Mouse (Mus musculus): ENCODE results near the gene Txnrd2. TPM values are rescaled to one million over a fixed set of nuclear protein-coding genes. Genes with fewer than 3 reads are reported as not detected.

The Txnrd2 gene
- polyA plus RNA-seq, 1 experiment from 2014 or later = 26.1 TPM

DNA sequence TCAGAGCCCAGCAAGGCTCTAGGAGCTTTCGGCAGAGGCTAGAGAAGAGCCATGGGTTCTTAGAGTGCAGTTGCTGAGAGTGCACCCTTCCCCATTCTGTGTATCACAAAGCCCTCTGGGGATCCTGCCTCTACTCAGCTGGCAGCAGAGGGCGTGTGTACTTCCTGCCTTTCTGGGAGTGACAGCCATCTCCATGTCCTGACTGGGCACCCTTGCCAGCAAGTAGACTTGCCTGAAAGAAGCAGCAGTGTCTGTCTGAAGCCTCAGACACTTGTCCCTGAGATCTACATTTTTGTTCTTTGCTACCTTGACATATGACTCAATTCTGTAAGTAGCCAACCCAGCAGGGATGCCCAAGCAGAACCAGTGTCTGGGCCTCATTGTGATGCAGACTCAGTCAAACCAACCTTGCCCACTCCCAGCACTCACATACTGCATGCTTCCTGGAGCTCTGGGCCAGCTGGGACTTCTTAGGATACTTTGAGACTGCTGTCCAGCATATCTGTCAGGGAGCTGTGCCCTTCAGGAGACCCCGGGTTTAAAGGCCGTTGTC, 54.8 kb downstream of the Txnrd2 start:
- Histone ChIP-seq H3K27me3 (replicated peaks) (no peaks in the 10 kb centered on the region), H3K4me1 (no peaks in the 10 kb centered on the region), H3K4me2 (no peak overlapping the region), H3K4me3 (replicated peaks) (no peak overlapping the region), H3K27ac (no peak overlapping the region), H3K36me3 (no peaks in the 10 kb centered on the region), H3K9ac (no peak overlapping the region), H3K9me3 (no peaks in the 10 kb centered on the region)
- 72% methylated on average over 4 of the region's 4 CpGs for WGBS
- no peak for ATAC-seq (ENCODE audit: insufficient read depth, low FRiP score, low read depth)

- H3K36me3 ChIP-seq = no peaks in the 10 kb centered on the region
- H3K4me3 ChIP-seq (replicated peaks) = no peak overlapping the region
- no peaks in the 10 kb centered on the region for H3K4me1 ChIP-seq
- H3K4me2 ChIP-seq = no peak overlapping the region
- no peak overlapping the region for H3K27ac ChIP-seq
- H3K9ac ChIP-seq = no peak overlapping the region
- WGBS = 84% methylated on average over 3 of the region's 3 CpGs
- no peaks in the 10 kb centered on the region for H3K9me3 ChIP-seq
- H3K27me3 ChIP-seq (replicated peaks) = no peaks in the 10 kb centered on the region
- ATAC-seq (ENCODE audit: insufficient read depth, low FRiP score, low read depth) = no peak
Measured at GRCm38 (mm10) chr16:18482431-18482830, 56.2 kb downstream of the Txnrd2 start.

- H3K36me3 ChIP-seq = no peaks in the 10 kb centered on the region
- H3K27ac ChIP-seq = no peak overlapping the region
- no peak overlapping the region for H3K9ac ChIP-seq
- no peaks in the 10 kb centered on the region for H3K27me3 ChIP-seq (replicated peaks)
- H3K4me2 ChIP-seq = no peak overlapping the region
- no peaks in the 10 kb centered on the region for H3K9me3 ChIP-seq
- 75% methylated on average over 5 of the region's 5 CpGs for WGBS
- ATAC-seq (ENCODE audit: insufficient read depth, low FRiP score, low read depth) = no peak
- no peaks in the 10 kb centered on the region for H3K4me1 ChIP-seq
- no peak overlapping the region for H3K4me3 ChIP-seq (replicated peaks)
Measured at GRCm38 (mm10) chr16:18483839-18484238, 57.7 kb downstream of the Txnrd2 start.

GRCm38 (mm10) chr16:18484386-18484785, 58.2 kb downstream of the Txnrd2 start:
- no peaks in the 10 kb centered on the region for H3K36me3 ChIP-seq
- ATAC-seq (ENCODE audit: insufficient read depth, low FRiP score, low read depth) = no peak
- no peak overlapping the region for H3K9ac ChIP-seq
- no peaks in the 10 kb centered on the region for H3K4me1 ChIP-seq
- no peak overlapping the region for H3K4me3 ChIP-seq (replicated peaks)
- WGBS = 37% methylated on average over 4 of the region's 4 CpGs
- no peak overlapping the region for H3K4me2 ChIP-seq
- no peak overlapping the region for H3K27ac ChIP-seq
- no peaks in the 10 kb centered on the region for H3K27me3 ChIP-seq (replicated peaks)
- H3K9me3 ChIP-seq = no peaks in the 10 kb centered on the region

- H3K9ac ChIP-seq = no peak overlapping the region
- H3K27ac ChIP-seq = no peak overlapping the region
- H3K27me3 ChIP-seq (replicated peaks) = no peaks in the 10 kb centered on the region
- no peak overlapping the region for H3K4me2 ChIP-seq
- no peak for ATAC-seq (ENCODE audit: insufficient read depth, low FRiP score, low read depth)
- no peaks in the 10 kb centered on the region for H3K36me3 ChIP-seq
- 65% methylated on average over 5 of the region's 5 CpGs for WGBS
- no peak overlapping the region for H3K4me3 ChIP-seq (replicated peaks)
- H3K9me3 ChIP-seq = no peaks in the 10 kb centered on the region
- no peaks in the 10 kb centered on the region for H3K4me1 ChIP-seq
Measured at GRCm38 (mm10) chr16:18484794-18485435, 58.7 kb downstream of the Txnrd2 start.

DNA sequence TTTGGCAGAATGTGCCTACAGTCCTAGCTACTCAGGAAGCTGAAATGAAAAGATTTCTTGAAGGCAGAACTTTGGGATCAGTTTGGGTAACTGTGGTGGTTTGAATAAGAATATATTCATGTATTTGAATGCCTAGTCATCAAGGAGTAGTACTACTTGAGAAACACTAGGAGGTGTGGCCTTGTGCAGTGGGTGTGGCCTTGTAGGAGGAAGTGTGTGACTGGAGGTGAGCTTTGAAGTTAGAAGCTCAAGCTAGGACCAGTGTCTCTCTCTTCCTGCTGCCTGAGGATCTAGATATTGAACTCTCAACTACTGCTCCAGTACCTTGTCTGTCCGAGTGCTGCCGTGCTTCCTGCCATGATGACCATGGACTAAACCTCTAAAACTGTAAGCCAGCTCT, 59.9 kb downstream of the Txnrd2 start:
- ATAC-seq (ENCODE audit: insufficient read depth, low FRiP score, low read depth) = no peak
- Histone ChIP-seq H3K4me3 (replicated peaks) (no peak overlapping the region), H3K27ac (no peak overlapping the region), H3K4me2 (no peak overlapping the region), H3K4me1 (no peaks in the 10 kb centered on the region), H3K9me3 (no peaks in the 10 kb centered on the region), H3K36me3 (no peaks in the 10 kb centered on the region), H3K9ac (no peak overlapping the region), H3K27me3 (replicated peaks) (no peaks in the 10 kb centered on the region)
- 92% methylated on average over 2 of the region's 2 CpGs for WGBS

GRCm38 (mm10) chr16:18490281-18490680, 64.1 kb downstream of the Txnrd2 start:
- WGBS = 96% methylated on average over 3 of the region's 3 CpGs
- Histone ChIP-seq H3K9me3 (no peaks in the 10 kb centered on the region), H3K27ac (no peak overlapping the region), H3K4me1 (no peaks in the 10 kb centered on the region), H3K4me2 (no peak overlapping the region), H3K9ac (no peak overlapping the region), H3K4me3 (replicated peaks) (no peak overlapping the region), H3K27me3 (replicated peaks) (no peaks in the 10 kb centered on the region), H3K36me3 (no peaks in the 10 kb centered on the region)
- ATAC-seq (ENCODE audit: insufficient read depth, low FRiP score, low read depth) = no peak

DNA sequence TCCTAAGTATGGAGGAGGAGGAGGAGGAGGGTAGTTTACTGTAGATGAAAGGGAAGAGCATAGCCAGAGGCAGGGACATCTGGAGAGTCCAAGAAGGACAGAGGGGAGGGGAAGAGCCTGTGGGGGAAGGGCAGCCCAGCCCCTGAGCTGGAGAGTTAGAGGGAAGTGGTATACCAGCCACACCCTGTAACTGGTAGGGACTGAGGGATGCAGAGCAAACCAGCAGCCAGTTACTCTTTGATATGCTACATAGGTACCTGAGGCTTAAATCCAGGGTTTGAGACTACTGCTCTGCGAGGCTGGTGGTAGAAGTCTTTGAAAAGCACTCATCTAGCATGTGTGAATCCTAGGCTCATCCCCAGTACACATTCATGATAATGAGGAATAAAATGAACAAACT, 64.7 kb downstream of the Txnrd2 start:
- no peak for ATAC-seq (ENCODE audit: insufficient read depth, low FRiP score, low read depth)
- Histone ChIP-seq H3K9ac (no peak overlapping the region), H3K4me1 (no peaks in the 10 kb centered on the region), H3K4me2 (no peak overlapping the region), H3K27me3 (replicated peaks) (no peaks in the 10 kb centered on the region), H3K4me3 (replicated peaks) (no peak overlapping the region), H3K36me3 (no peaks in the 10 kb centered on the region), H3K27ac (no peak overlapping the region), H3K9me3 (no peaks in the 10 kb centered on the region)
- 52% methylated on average over 1 of the region's 1 CpGs for WGBS

GRCm38 (mm10) chr16:18497865-18498515, 71.8 kb downstream of the Txnrd2 start:
- Histone ChIP-seq H3K27ac (peak overlapping the region; percentile 59), H3K9ac (peak overlapping the region; percentile 36), H3K4me2 (peak overlapping the region; percentile 77), H3K27me3 (replicated peaks) (no peaks in the 10 kb centered on the region), H3K9me3 (no peaks in the 10 kb centered on the region), H3K4me1 (peaks cover 15% of the 10 kb centered on the region), H3K4me3 (replicated peaks) (peak overlapping the region; percentile 83), H3K36me3 (peaks cover 10% of the 10 kb centered on the region; the same call in 1 of the 2 replicates)
- ATAC-seq (ENCODE audit: insufficient read depth, low FRiP score, low read depth) = peak; percentile 25
- 10% methylated on average over 6 of the region's 6 CpGs for WGBS

GRCm38 (mm10) chr16:18498558-18498990, 72.4 kb downstream of the Txnrd2 start, which contains the start of the genes Gnb1l and Rtl10:
Gene Gnb1l, plus strand, starts transcription at chr16:18498713.
Gene Rtl10, plus strand, starts transcription at chr16:18498901.
- no peaks in the 10 kb centered on the region for H3K9me3 ChIP-seq
- peak within 1 kb of the TSS; percentile 77 for H3K4me2 ChIP-seq
- H3K36me3 ChIP-seq = peaks cover 10% of the 10 kb centered on the region; the same call in 1 of the 2 replicates
- H3K4me3 ChIP-seq (replicated peaks) = peak within 1 kb of the TSS; percentile 83
- H3K4me1 ChIP-seq = peaks cover 15% of the 10 kb centered on the region
- peak within 1 kb of the TSS; percentile 63 for H3K27ac ChIP-seq
- H3K9ac ChIP-seq = peak within 1 kb of the TSS; percentile 67
- H3K27me3 ChIP-seq (replicated peaks) = no peaks in the 10 kb centered on the region
- WGBS = under 1% methylated on average over 51 of the region's 51 CpGs
- ATAC-seq (ENCODE audit: insufficient read depth, low FRiP score, low read depth) = peak; percentile 98

DNA sequence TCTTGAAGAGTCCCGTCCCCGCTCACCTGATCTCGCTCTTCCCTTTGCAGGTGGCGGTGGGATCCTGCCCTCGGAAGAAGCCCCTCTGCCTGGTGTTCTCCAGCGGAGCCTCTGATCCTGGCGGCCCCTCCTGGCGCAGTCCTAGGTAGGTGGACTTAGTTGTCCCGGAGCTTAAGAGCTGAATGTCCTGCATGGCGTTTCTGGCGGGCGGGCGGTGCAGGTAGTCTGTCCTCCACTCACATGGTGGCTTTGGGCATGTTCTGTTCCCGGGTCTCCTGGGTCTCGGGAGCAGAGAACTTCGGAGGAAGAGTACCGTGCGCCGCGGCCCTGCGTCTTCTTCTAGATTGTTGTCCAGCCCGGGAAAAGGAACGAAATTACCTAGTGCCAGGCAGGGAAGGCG, 72.8 kb downstream of the Txnrd2 start:
- under 1% methylated on average over 22 of the region's 24 CpGs for WGBS
- Histone ChIP-seq H3K27ac (peak overlapping the region; percentile 63; the same call in 1 of the 2 replicates), H3K4me3 (replicated peaks) (peak overlapping the region; percentile 83), H3K36me3 (peaks cover 10% of the 10 kb centered on the region; the same call in 1 of the 2 replicates), H3K4me1 (peaks cover 15% of the 10 kb centered on the region), H3K9me3 (no peaks in the 10 kb centered on the region), H3K4me2 (peak overlapping the region; percentile 77), H3K27me3 (replicated peaks) (no peaks in the 10 kb centered on the region), H3K9ac (peak overlapping the region; percentile 67)
- peak; percentile 53 for ATAC-seq (ENCODE audit: insufficient read depth, low FRiP score, low read depth)

GRCm38 (mm10) chr16:18501531-18501930, 75.3 kb downstream of the Txnrd2 start:
- 93% methylated on average over 6 of the region's 6 CpGs for WGBS
- H3K9me3 ChIP-seq = no peaks in the 10 kb centered on the region
- ATAC-seq (ENCODE audit: insufficient read depth, low FRiP score, low read depth) = no peak
- no peak overlapping the region for H3K4me3 ChIP-seq (replicated peaks)
- H3K36me3 ChIP-seq = peaks cover 10% of the 10 kb centered on the region; the same call in 1 of the 2 replicates
- peaks cover 15% of the 10 kb centered on the region for H3K4me1 ChIP-seq
- H3K4me2 ChIP-seq = no peak overlapping the region
- H3K27ac ChIP-seq = no peak overlapping the region
- no peak overlapping the region for H3K9ac ChIP-seq
- H3K27me3 ChIP-seq (replicated peaks) = no peaks in the 10 kb centered on the region

Measured in stomach, embryonic 15.5 days (tissue).